Mouse (Mus musculus): ENCODE data around the gene Fam169a. TPM values are rescaled to one million over a fixed set of nuclear protein-coding genes. Genes with fewer than 3 reads are reported as not detected.

Gene Fam169a
- total and polyA plus RNA-seq, 2 experiments from 2014 or later: 18.5 to 40.4 TPM

GRCm38 (mm10) chr13:97067691-97068090 lies 605 bp downstream of the Fam169a start:
- Histone ChIP-seq H3K36me3 (ENCODE audit: insufficient read depth) (no peaks in the 10 kb centered on the region), H3K4me2 (ENCODE audit: low read depth) (no peak overlapping the region), H3K27me3 (ENCODE audit: insufficient read depth, low read length) (peaks cover 12% of the 10 kb centered on the region; the same call in 1 of the 2 replicates), H3K4me1 (ENCODE audit: insufficient read depth) (no peaks in the 10 kb centered on the region), H3K9me3 (ENCODE audit: low read length) (no peaks in the 10 kb centered on the region), H3K27ac (ENCODE audit: low read depth, low read length) (no peak overlapping the region), H3K9ac (no peak overlapping the region), H3K4me3 (ENCODE audit: low read depth, low read length) (no peak overlapping the region)
- 19% methylated on average over 6 of the region's 6 CpGs for WGBS
- ATAC-seq (no peak), DNase-seq (no peak)
- TF ChIP-seq CTCF (IDR thresholded peaks at IDR 0.05; ENCODE audit: low read depth): no peak

- 41% methylated on average over 8 of the region's 8 CpGs for WGBS
- H3K4me1 ChIP-seq (ENCODE audit: insufficient read depth): no peaks in the 10 kb centered on the region
- H3K27ac ChIP-seq (ENCODE audit: low read depth, low read length): no peak overlapping the region
- H3K4me3 ChIP-seq (ENCODE audit: low read depth, low read length): no peak overlapping the region
- no peak overlapping the region for H3K4me2 ChIP-seq (ENCODE audit: low read depth)
- no peak for TF ChIP-seq CTCF (IDR thresholded peaks at IDR 0.05; ENCODE audit: low read depth)
- H3K9me3 ChIP-seq (ENCODE audit: low read length): no peaks in the 10 kb centered on the region
- no peak overlapping the region for H3K9ac ChIP-seq
- peaks cover 12% of the 10 kb centered on the region; the same call in 1 of the 2 replicates for H3K27me3 ChIP-seq (ENCODE audit: insufficient read depth, low read length)
- DNase-seq (no peak), ATAC-seq (no peak)
- no peaks in the 10 kb centered on the region for H3K36me3 ChIP-seq (ENCODE audit: insufficient read depth)
These were observed 1.1 kb downstream of the Fam169a start for GRCm38 (mm10) chr13:97068151-97068550.

- 3% methylated on average over 67 of the region's 85 CpGs for WGBS
- no peak for TF ChIP-seq CTCF (IDR thresholded peaks at IDR 0.05; ENCODE audit: low read depth)
These were observed 4.0 kb downstream of the Fam169a start for GRCm38 (mm10) chr13:97070931-97071625.

GRCm38 (mm10) chr13:97071626-97072241 lies 4.6 kb downstream of the Fam169a start:
- Histone ChIP-seq H3K4me2 (ENCODE audit: low read depth) (peak overlapping the region; percentile 78), H3K27me3 (ENCODE audit: insufficient read depth, low read length) (peaks cover 8% of the 10 kb centered on the region; the same call in 1 of the 2 replicates), H3K4me3 (ENCODE audit: low read depth, low read length) (peak overlapping the region; percentile 86), H3K36me3 (ENCODE audit: insufficient read depth) (no peaks in the 10 kb centered on the region), H3K4me1 (ENCODE audit: insufficient read depth) (no peaks in the 10 kb centered on the region), H3K27ac (ENCODE audit: low read depth, low read length) (peak overlapping the region; percentile 89), H3K9me3 (ENCODE audit: low read length) (no peaks in the 10 kb centered on the region), H3K9ac (peak overlapping the region; percentile 87)
- ATAC-seq: peak; percentile 76
- WGBS: under 1% methylated on average over 46 of the region's 76 CpGs
- DNase-seq: peak; percentile 68
- TF ChIP-seq CTCF (IDR thresholded peaks at IDR 0.05; ENCODE audit: low read depth): no peak

More at GRCm38 (mm10) chr13:97070931-97071625, 4.0 kb downstream of the Fam169a start:
- Histone ChIP-seq H3K9me3 (ENCODE audit: low read length) (no peaks in the 10 kb centered on the region), H3K4me1 (ENCODE audit: insufficient read depth) (no peaks in the 10 kb centered on the region), H3K4me2 (ENCODE audit: low read depth) (peak overlapping the region; percentile 78), H3K36me3 (ENCODE audit: insufficient read depth) (no peaks in the 10 kb centered on the region), H3K4me3 (ENCODE audit: low read depth, low read length) (peak overlapping the region; percentile 86), H3K27me3 (ENCODE audit: insufficient read depth, low read length) (peaks cover 12% of the 10 kb centered on the region; the same call in 1 of the 2 replicates), H3K27ac (ENCODE audit: low read depth, low read length) (peak overlapping the region; percentile 89), H3K9ac (peak overlapping the region; percentile 87)
- ATAC-seq: peak; percentile 87
- peak; percentile 56 for DNase-seq

GRCm38 (mm10) chr13:97073497-97073896 lies 6.4 kb downstream of the Fam169a start:
- no peaks in the 10 kb centered on the region for H3K36me3 ChIP-seq (ENCODE audit: insufficient read depth)
- peak overlapping the region; percentile 78; the same call in 1 of the 2 replicates for H3K4me2 ChIP-seq (ENCODE audit: low read depth)
- no peaks in the 10 kb centered on the region for H3K27me3 ChIP-seq (ENCODE audit: insufficient read depth, low read length)
- DNase-seq (no peak), ATAC-seq (no peak)
- no peak overlapping the region for H3K27ac ChIP-seq (ENCODE audit: low read depth, low read length)
- no peaks in the 10 kb centered on the region for H3K4me1 ChIP-seq (ENCODE audit: insufficient read depth)
- H3K9ac ChIP-seq: no peak overlapping the region
- no peaks in the 10 kb centered on the region for H3K9me3 ChIP-seq (ENCODE audit: low read length)
- 15% methylated on average over 1 of the region's 1 CpGs for WGBS
- no peak overlapping the region for H3K4me3 ChIP-seq (ENCODE audit: low read depth, low read length)
- TF ChIP-seq CTCF (IDR thresholded peaks at IDR 0.05; ENCODE audit: low read depth): no peak

- Histone ChIP-seq H3K9me3 (ENCODE audit: low read length) (no peaks in the 10 kb centered on the region), H3K9ac (no peak overlapping the region), H3K27ac (ENCODE audit: low read depth, low read length) (no peak overlapping the region), H3K4me3 (ENCODE audit: low read depth, low read length) (no peak overlapping the region), H3K27me3 (ENCODE audit: insufficient read depth, low read length) (no peaks in the 10 kb centered on the region), H3K4me1 (ENCODE audit: insufficient read depth) (no peaks in the 10 kb centered on the region), H3K4me2 (ENCODE audit: low read depth) (no peak overlapping the region), H3K36me3 (ENCODE audit: insufficient read depth) (no peaks in the 10 kb centered on the region)
- DNase-seq (no peak), ATAC-seq (no peak)
- TF ChIP-seq CTCF (IDR thresholded peaks at IDR 0.05; ENCODE audit: low read depth): no peak
- WGBS: 91% methylated on average over 2 of the region's 2 CpGs
These were observed 10.5 kb downstream of the Fam169a start for GRCm38 (mm10) chr13:97077556-97077955.

- DNase-seq (no peak), ATAC-seq (no peak)
- no peak overlapping the region for H3K9ac ChIP-seq
- H3K27ac ChIP-seq (ENCODE audit: low read depth, low read length): no peak overlapping the region
- no peaks in the 10 kb centered on the region for H3K27me3 ChIP-seq (ENCODE audit: insufficient read depth, low read length)
- WGBS: 67% methylated on average over 2 of the region's 2 CpGs
- no peaks in the 10 kb centered on the region for H3K9me3 ChIP-seq (ENCODE audit: low read length)
- H3K4me2 ChIP-seq (ENCODE audit: low read depth): no peak overlapping the region
- no peak for TF ChIP-seq CTCF (IDR thresholded peaks at IDR 0.05; ENCODE audit: low read depth)
- H3K4me3 ChIP-seq (ENCODE audit: low read depth, low read length): no peak overlapping the region
- no peaks in the 10 kb centered on the region for H3K4me1 ChIP-seq (ENCODE audit: insufficient read depth)
- no peaks in the 10 kb centered on the region for H3K36me3 ChIP-seq (ENCODE audit: insufficient read depth)
These were observed 13.1 kb downstream of the Fam169a start for GRCm38 (mm10) chr13:97080201-97080600.

Measured in forebrain, postnatal 0 days (tissue).